Mouse (Mus musculus): ENCODE data around the gene Slc25a18.
A peak's percentile ranks its signal among the peaks of the same experiment; 100 is the strongest.

GRCm38 (mm10) chr6:120836389-120837151, 63.2 kb downstream of the Slc25a18 start:
- TF ChIP-seq POLR2A (IDR thresholded peaks at IDR 0.05; ENCODE audit: low read depth, low read length) = 0 out of 2 replicates have a peak, but pooled peaks have one; percentile 7
- no peak for TF ChIP-seq CTCF (IDR thresholded peaks at IDR 0.05; ENCODE audit: extremely low read depth, insufficient read length, insufficient replicate concordance, low read depth, low read length)

All from small intestine, adult 2 months (tissue).